14 mouse cellular contexts compared by ENCODE assay signal in genomic region chr3:121379699-121380098, GRCm38 (mm10).
"Had no signal": no experiment of that assay in that cellular context is flagged by ENCODE, and none has a peak within 500 bp of the region (broad histone marks: within the 10 kb centered on the region; RNA-seq: fewer than 3 reads in every experiment).

No protein-coding gene starts in this region.

- H3K36me3 ChIP-seq: limb, embryonic 12.5 days; liver, embryonic 13.5 days; neural tube, embryonic 13.5 days had no signal

- H3K4me1 ChIP-seq: liver, embryonic 13.5 days; neural tube, embryonic 13.5 days had no signal

- DNase-seq: kidney, postnatal 10 days; kidney, postnatal 4 days; liver; liver, embryonic 13.5 days; liver, postnatal 0 days; midbrain, embryonic 14.5 days; retina, postnatal 1 day; right cerebral cortex, postnatal 4 days; spleen, adult 18-20 months; thymus, adult 18-20 months; thymus, postnatal 14 days had no signal

- H3K4me2 ChIP-seq: limb, embryonic 12.5 days; liver, embryonic 13.5 days; neural tube, embryonic 13.5 days had no signal

- H3K27me3 ChIP-seq: limb, embryonic 12.5 days; liver, embryonic 13.5 days; neural tube, embryonic 13.5 days had no signal

- H3K27ac ChIP-seq: layer of hippocampus, adult 2 months; limb, embryonic 12.5 days; liver, embryonic 13.5 days; neural tube, embryonic 13.5 days had no signal

- H3K9me3 ChIP-seq: limb, embryonic 12.5 days; liver, embryonic 13.5 days; neural tube, embryonic 13.5 days had no signal

- H3K4me3 ChIP-seq: layer of hippocampus, adult 2 months; limb, embryonic 12.5 days; liver, embryonic 13.5 days; neural tube, embryonic 13.5 days had no signal

- H3K9ac ChIP-seq: limb, embryonic 12.5 days; liver, embryonic 13.5 days; neural tube, embryonic 13.5 days had no signal
